Mouse (Mus musculus) adipocyte (in vitro differentiated cells): Measurements from ENCODE around the gene Arfgap3.

Experiments used
- DNase-seq: peaks from one replicate; pipeline ENCODE4 v3.0.0-alpha.2; 2016; ENCODE audit warnings: low spot score

The Arfgap3 gene

GRCm38 (mm10) chr15:83251176-83252004, 98.7 kb downstream of the Arfgap3 start, which contains the start of gene A4galt:
TSS of gene A4galt (minus strand) at chr15:83251774.
- no peak for DNase-seq

GRCm38 (mm10) chr15:83250651-83251175, 99.3 kb downstream of the Arfgap3 start:
- no peak for DNase-seq
